Mouse (Mus musculus) inflammation-experienced regulatory T-cells (primary cell): ENCODE results near the gene Dnajc15. TPM values are rescaled to one million over a fixed set of nuclear protein-coding genes. Genes with fewer than 3 reads are reported as not detected.

ENCODE experiments used
- polyA plus RNA-seq, 2 experiments: library from polyadenylated mRNA; unstranded; fragments of 100-300 nt; shearing (Covaris generic); gene quantifications; one replicate each; pipeline ENCODE4 v1.2.1; 2017

Gene Dnajc15
- 100 to 1,000 TPM; 112 to 150 TPM for polyA plus RNA-seq

DNA sequence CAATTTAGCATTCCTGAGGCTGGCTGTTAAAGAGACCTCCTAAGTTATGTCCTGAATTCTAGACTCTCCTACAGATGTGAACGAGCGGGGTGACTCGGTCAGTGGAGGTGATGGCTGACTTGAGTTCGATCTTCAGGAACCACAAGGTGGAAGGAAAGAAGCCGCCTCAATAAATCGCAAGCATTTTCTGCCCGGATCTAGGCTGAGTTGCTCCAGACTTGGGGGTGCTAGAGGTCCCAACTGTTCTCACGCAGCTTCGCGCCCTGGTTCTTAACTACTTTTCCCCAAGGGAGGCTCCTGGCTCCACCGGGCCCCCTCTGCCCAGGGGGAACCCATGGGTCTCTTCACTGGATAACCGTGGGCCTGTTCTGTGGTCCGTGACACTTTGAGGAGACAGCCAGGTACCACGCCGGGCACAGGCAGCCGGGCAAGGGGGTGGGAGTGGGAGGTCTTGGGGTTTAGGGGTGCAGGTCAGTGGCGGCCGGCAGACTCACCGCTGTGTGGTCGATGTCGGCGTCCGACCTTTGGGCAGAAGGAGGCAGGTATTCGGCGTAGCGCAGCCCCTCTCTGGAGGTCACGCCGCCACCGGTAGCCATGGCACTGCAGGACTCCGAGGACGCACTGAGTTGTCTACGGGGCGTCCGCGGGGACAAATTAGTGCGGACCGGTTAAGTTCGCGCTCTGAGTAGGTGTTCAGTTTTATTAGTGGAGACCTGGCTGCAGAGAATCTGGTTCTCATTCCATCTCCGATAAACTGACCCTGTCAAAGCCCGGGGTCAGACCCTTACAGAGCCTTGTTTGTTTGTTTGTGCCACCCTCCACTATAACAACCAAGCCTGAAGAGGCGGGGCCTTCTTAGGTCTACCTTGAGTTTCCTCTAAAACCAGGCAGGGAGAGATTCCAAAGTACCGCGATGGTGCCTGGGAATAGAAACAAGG is at the start of gene Dnajc15:
Gene Dnajc15, minus strand, starts transcription at position 822 of the 938 bp plus-strand sequence.

DNA sequence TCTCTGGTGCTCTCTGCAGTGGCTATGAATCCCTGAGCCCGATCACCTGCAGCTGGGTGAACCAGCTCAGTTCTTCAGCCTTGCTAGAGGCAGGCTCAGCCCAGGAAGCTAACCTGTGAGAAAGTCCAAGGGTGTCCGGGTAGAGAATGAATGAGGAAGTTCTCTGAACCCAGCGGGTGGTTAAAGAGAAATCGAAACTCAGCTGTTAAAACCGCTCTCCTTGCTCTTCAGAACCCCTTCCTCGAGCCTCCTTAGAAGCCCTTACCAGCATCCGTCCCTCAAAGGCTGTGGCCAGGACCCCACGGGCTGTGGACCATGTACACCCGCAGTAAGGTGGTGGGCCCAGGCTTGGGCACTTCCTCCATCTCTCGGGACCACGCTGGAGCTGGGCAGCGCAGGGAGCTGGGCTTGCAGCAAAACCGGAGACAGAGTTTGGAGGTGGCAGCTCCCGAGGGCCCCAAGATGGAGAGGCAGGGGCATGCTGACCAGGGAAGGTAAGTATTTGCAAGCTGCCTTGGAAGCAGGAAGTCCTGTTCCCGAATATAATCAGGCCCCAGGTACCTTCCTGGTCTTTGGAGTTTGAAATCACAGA is 29.3 kb upstream of the Dnajc15 start, which contains the start of gene Epsti1:
Gene Epsti1, plus strand, starts transcription at position 69 of the 592 bp plus-strand sequence.

Other genes with a start within 250 kb of the Dnajc15 start
- gene Epsti1, start 29.1 kb upstream of the Dnajc15 start, polyA plus RNA-seq = 100 to 1,000 TPM in 1 of 2 experiments, 10 to 100 TPM in 1; 87.9 to 112 TPM
- under 1 TPM in 1 of 2 experiments, not detected in 1; 0.11 TPM for gene Fam216b, start 213.9 kb upstream of the Dnajc15 start, polyA plus RNA-seq